Mouse (Mus musculus) kidney, adult 2 months (tissue): ENCODE results near the gene Mettl3.

Source experiments
- CTCF ChIP-seq: fragments of 200-500 bp; conservative IDR thresholded peaks from 2 replicates; pipeline ENCODE4 v1.5.1; 2011; ENCODE audit warnings: low read depth, mild to moderate bottlenecking, control low read depth, low read length, moderate library complexity, mixed read lengths; ENCODE audit not compliant: insufficient read depth, insufficient read length
- POLR2A ChIP-seq: fragments of 200-500 bp; IDR thresholded peaks from one replicate; pipeline ENCODE4 v1.6.1; 2011; ENCODE audit warnings: low read depth, low read length, control low read depth

- TF ChIP-seq CTCF (no peak), POLR2A (no peak)
Observed at GRCm38 (mm10) chr14:52256311-52257175, 48.4 kb downstream of the Mettl3 start.
